Mouse (Mus musculus): ENCODE data around the gene St8sia1. TPM values are rescaled to one million over a fixed set of nuclear protein-coding genes. Genes with fewer than 3 reads are reported as not detected.

Gene St8sia1
- polyA plus RNA-seq, 1 experiment from 2014 or later, result 0.09 TPM

GRCm38 (mm10) chr6:142952361-142952954 is 11.8 kb downstream of the St8sia1 start:
- no peaks in the 10 kb centered on the region for H3K27me3 ChIP-seq
- H3K9ac ChIP-seq, result no peak overlapping the region
- no peak overlapping the region for H3K4me3 ChIP-seq (replicated peaks)
- no peak overlapping the region for H3K27ac ChIP-seq
- no peaks in the 10 kb centered on the region for H3K9me3 ChIP-seq (replicated peaks)
- peaks cover 18% of the 10 kb centered on the region for H3K4me1 ChIP-seq (replicated peaks)
- H3K36me3 ChIP-seq, result no peaks in the 10 kb centered on the region
- H3K4me2 ChIP-seq, result no peak overlapping the region
- DNase-seq (no peak), ATAC-seq (ENCODE audit: low read depth) (no peak)
- 44% methylated on average over 7 of the region's 7 CpGs for WGBS (ENCODE audit: insufficient replicate concordance)

- Histone ChIP-seq H3K4me2 (no peak overlapping the region), H3K4me3 (replicated peaks) (no peak overlapping the region), H3K27me3 (no peaks in the 10 kb centered on the region), H3K9me3 (replicated peaks) (no peaks in the 10 kb centered on the region), H3K4me1 (replicated peaks) (peaks cover 21% of the 10 kb centered on the region), H3K9ac (no peak overlapping the region), H3K36me3 (no peaks in the 10 kb centered on the region), H3K27ac (no peak overlapping the region)
- no peak for DNase-seq
- 42% methylated on average over 7 of the region's 7 CpGs for WGBS (ENCODE audit: insufficient replicate concordance)
- ATAC-seq (ENCODE audit: low read depth), result no peak
Observed at GRCm38 (mm10) chr6:142951564-142952308, 12.5 kb downstream of the St8sia1 start.

DNA sequence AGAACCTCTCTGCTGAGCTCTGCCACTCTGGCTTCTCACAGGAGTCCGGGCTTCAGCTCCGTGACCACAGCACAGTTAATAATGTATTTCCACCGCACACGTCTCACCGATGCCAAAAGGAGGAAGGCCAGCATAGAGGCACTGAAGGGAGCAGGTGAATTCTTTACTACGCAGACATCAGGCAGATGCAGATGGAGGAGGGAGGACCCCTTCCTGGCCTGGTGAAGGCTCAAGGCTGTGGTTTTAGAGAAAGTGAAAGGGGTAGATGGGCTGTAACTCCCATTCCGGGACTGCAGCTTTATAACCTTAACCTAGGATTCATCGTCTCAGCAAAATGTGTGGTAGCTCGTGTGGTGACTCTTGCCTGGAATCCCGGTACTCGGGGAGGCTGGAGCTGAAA is 13.9 kb downstream of the St8sia1 start:
- Histone ChIP-seq H3K9me3 (replicated peaks) (no peaks in the 10 kb centered on the region), H3K4me2 (no peak overlapping the region; the same call in 1 of the 2 replicates), H3K4me1 (replicated peaks) (peaks cover 25% of the 10 kb centered on the region), H3K36me3 (no peaks in the 10 kb centered on the region), H3K4me3 (replicated peaks) (no peak overlapping the region), H3K27me3 (no peaks in the 10 kb centered on the region), H3K9ac (no peak overlapping the region), H3K27ac (no peak overlapping the region)
- ATAC-seq (ENCODE audit: low read depth), result no peak
- 47% methylated on average over 11 of the region's 11 CpGs for WGBS (ENCODE audit: insufficient replicate concordance)
- DNase-seq, result no peak

DNA sequence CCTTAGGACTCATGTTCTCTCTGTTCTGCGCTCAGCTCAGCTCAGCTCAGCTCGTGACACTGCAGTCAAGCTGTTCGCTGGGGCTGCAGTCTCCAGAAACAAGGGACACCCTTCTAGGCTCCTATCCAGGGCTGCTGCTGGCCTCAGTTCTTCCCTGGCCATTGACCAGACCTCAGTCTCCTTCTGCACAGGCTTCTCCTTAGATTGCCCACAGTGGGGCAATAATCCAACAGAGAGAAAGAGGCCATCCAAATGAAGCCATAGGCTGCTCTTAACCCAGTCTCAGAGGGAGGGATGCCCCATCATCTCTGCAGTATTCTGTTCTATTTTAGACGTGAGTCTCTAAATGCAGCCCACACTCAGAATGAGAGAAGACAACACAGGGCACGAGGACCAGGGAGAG is 15.3 kb downstream of the St8sia1 start:
- no peak for DNase-seq
- H3K4me2 ChIP-seq, result no peak overlapping the region
- no peaks in the 10 kb centered on the region for H3K27me3 ChIP-seq
- WGBS (ENCODE audit: insufficient replicate concordance), result 67% methylated on average over 5 of the region's 5 CpGs
- ATAC-seq (ENCODE audit: low read depth), result no peak
- no peaks in the 10 kb centered on the region for H3K36me3 ChIP-seq
- H3K9me3 ChIP-seq (replicated peaks), result no peaks in the 10 kb centered on the region
- no peak overlapping the region for H3K4me3 ChIP-seq (replicated peaks)
- no peak overlapping the region for H3K27ac ChIP-seq
- H3K9ac ChIP-seq, result no peak overlapping the region
- H3K4me1 ChIP-seq (replicated peaks), result peaks cover 19% of the 10 kb centered on the region

DNA sequence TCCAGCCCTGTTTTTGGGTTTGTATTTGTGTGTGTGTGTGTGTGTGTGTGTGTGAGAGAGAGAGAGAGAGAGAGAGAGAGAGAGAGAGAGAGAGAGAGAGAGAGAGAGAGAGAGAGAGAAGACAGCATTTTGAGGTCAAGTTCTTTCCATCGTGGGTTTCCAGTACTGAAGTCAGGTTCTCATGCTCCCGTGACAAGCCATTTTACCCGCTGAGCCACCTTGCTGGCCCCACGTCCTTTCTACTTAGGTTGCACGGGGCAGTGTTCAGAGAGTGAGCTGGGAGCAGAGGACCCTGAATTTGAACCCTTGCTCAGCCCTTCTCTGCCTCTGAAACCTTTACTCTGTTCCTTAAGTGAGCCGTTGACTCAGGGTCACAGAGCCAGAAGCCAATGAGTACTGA is 17.2 kb downstream of the St8sia1 start:
- no peak overlapping the region for H3K9ac ChIP-seq
- WGBS (ENCODE audit: insufficient replicate concordance), result 55% methylated on average over 6 of the region's 6 CpGs
- no peaks in the 10 kb centered on the region for H3K27me3 ChIP-seq
- DNase-seq (no peak), ATAC-seq (ENCODE audit: low read depth) (no peak)
- H3K4me2 ChIP-seq, result no peak overlapping the region
- no peak overlapping the region for H3K27ac ChIP-seq
- H3K36me3 ChIP-seq, result no peaks in the 10 kb centered on the region
- peaks cover 19% of the 10 kb centered on the region for H3K4me1 ChIP-seq (replicated peaks)
- no peak overlapping the region for H3K4me3 ChIP-seq (replicated peaks)
- H3K9me3 ChIP-seq (replicated peaks), result no peaks in the 10 kb centered on the region

GRCm38 (mm10) chr6:142946069-142946871 is 18.0 kb downstream of the St8sia1 start:
- H3K9ac ChIP-seq, result no peak overlapping the region
- H3K27me3 ChIP-seq, result no peaks in the 10 kb centered on the region
- H3K4me2 ChIP-seq, result no peak overlapping the region
- ATAC-seq (ENCODE audit: low read depth), result no peak
- no peaks in the 10 kb centered on the region for H3K36me3 ChIP-seq
- H3K9me3 ChIP-seq (replicated peaks), result no peaks in the 10 kb centered on the region
- WGBS (ENCODE audit: insufficient replicate concordance), result 62% methylated on average over 7 of the region's 8 CpGs
- peaks cover 19% of the 10 kb centered on the region for H3K4me1 ChIP-seq (replicated peaks)
- DNase-seq, result no peak
- H3K27ac ChIP-seq, result no peak overlapping the region
- no peak overlapping the region for H3K4me3 ChIP-seq (replicated peaks)

GRCm38 (mm10) chr6:142945461-142945860 is 18.8 kb downstream of the St8sia1 start:
- Histone ChIP-seq H3K36me3 (no peaks in the 10 kb centered on the region), H3K27me3 (no peaks in the 10 kb centered on the region), H3K9me3 (replicated peaks) (no peaks in the 10 kb centered on the region), H3K4me3 (replicated peaks) (no peak overlapping the region), H3K27ac (no peak overlapping the region), H3K9ac (no peak overlapping the region), H3K4me2 (no peak overlapping the region), H3K4me1 (replicated peaks) (peaks cover 19% of the 10 kb centered on the region)
- 29% methylated on average over 2 of the region's 2 CpGs for WGBS (ENCODE audit: insufficient replicate concordance)
- DNase-seq (no peak), ATAC-seq (ENCODE audit: low read depth) (peak; percentile 43)

- H3K4me1 ChIP-seq (replicated peaks), result peaks cover 19% of the 10 kb centered on the region
- no peak for ATAC-seq (ENCODE audit: low read depth)
- H3K27me3 ChIP-seq, result no peaks in the 10 kb centered on the region
- no peak overlapping the region for H3K4me3 ChIP-seq (replicated peaks)
- DNase-seq, result no peak
- no peaks in the 10 kb centered on the region for H3K9me3 ChIP-seq (replicated peaks)
- no peak overlapping the region for H3K4me2 ChIP-seq
- no peak overlapping the region for H3K27ac ChIP-seq
- no peaks in the 10 kb centered on the region for H3K36me3 ChIP-seq
- H3K9ac ChIP-seq, result no peak overlapping the region
- WGBS (ENCODE audit: insufficient replicate concordance), result 72% methylated on average over 3 of the region's 3 CpGs
Observed at GRCm38 (mm10) chr6:142944470-142944869, 19.8 kb downstream of the St8sia1 start.

GRCm38 (mm10) chr6:142943419-142943818 is 20.8 kb downstream of the St8sia1 start:
- Histone ChIP-seq H3K9me3 (replicated peaks) (no peaks in the 10 kb centered on the region), H3K27ac (no peak overlapping the region), H3K4me3 (replicated peaks) (no peak overlapping the region), H3K4me1 (replicated peaks) (peaks cover 19% of the 10 kb centered on the region), H3K4me2 (no peak overlapping the region), H3K36me3 (no peaks in the 10 kb centered on the region), H3K27me3 (no peaks in the 10 kb centered on the region), H3K9ac (no peak overlapping the region)
- no peak for DNase-seq
- no peak for ATAC-seq (ENCODE audit: low read depth)
- WGBS (ENCODE audit: insufficient replicate concordance), result 78% methylated on average over 8 of the region's 8 CpGs

GRCm38 (mm10) chr6:142941596-142942381 is 22.5 kb downstream of the St8sia1 start:
- Histone ChIP-seq H3K27me3 (no peaks in the 10 kb centered on the region), H3K36me3 (no peaks in the 10 kb centered on the region), H3K4me2 (no peak overlapping the region), H3K27ac (no peak overlapping the region), H3K9ac (no peak overlapping the region), H3K9me3 (replicated peaks) (no peaks in the 10 kb centered on the region), H3K4me1 (replicated peaks) (peaks cover 12% of the 10 kb centered on the region), H3K4me3 (replicated peaks) (no peak overlapping the region)
- WGBS (ENCODE audit: insufficient replicate concordance), result 67% methylated on average over 11 of the region's 11 CpGs
- DNase-seq (no peak), ATAC-seq (ENCODE audit: low read depth) (no peak)

GRCm38 (mm10) chr6:142941078-142941477 is 23.2 kb downstream of the St8sia1 start:
- no peak for ATAC-seq (ENCODE audit: low read depth)
- H3K4me1 ChIP-seq (replicated peaks), result peaks cover 11% of the 10 kb centered on the region
- H3K4me3 ChIP-seq (replicated peaks), result no peak overlapping the region
- H3K9ac ChIP-seq, result no peak overlapping the region
- 85% methylated on average over 8 of the region's 8 CpGs for WGBS (ENCODE audit: insufficient replicate concordance)
- no peaks in the 10 kb centered on the region for H3K9me3 ChIP-seq (replicated peaks)
- no peaks in the 10 kb centered on the region for H3K36me3 ChIP-seq
- no peak overlapping the region for H3K4me2 ChIP-seq
- H3K27me3 ChIP-seq, result no peaks in the 10 kb centered on the region
- DNase-seq, result no peak
- H3K27ac ChIP-seq, result no peak overlapping the region

All from liver, embryonic 13.5 days (tissue).